Mouse (Mus musculus) cerebellum, adult 2 months (tissue): Measurements from ENCODE around the gene Tmprss3. TPM values are rescaled to one million over a fixed set of nuclear protein-coding genes. Genes with fewer than 3 reads are reported as not detected.

Source experiments
- DNase-seq, 2 experiments: peaks; one replicate each; pipeline ENCODE4 v3.0.0; 2021
- H3K27ac ChIP-seq: fragments of 200-500 bp; 2 replicates; pipeline ENCODE4 v1.5.1; 2012; ENCODE audit warnings: low read length, control low read depth, inconsistent platforms; ENCODE audit not compliant: insufficient read depth
- H3K27me3 ChIP-seq: fragments of 200-500 bp; 2 replicates; pipeline ENCODE4 v1.6.1; 2012; ENCODE audit warnings: inconsistent platforms, mild to moderate bottlenecking, low read length, moderate library complexity; ENCODE audit not compliant: control insufficient read depth, insufficient read depth
- H3K4me1 ChIP-seq: fragments of 200-500 bp; 2 replicates; pipeline ENCODE4 v1.6.1; 2011; ENCODE audit warnings: low read length; ENCODE audit not compliant: control insufficient read depth, insufficient read depth
- H3K4me3 ChIP-seq: fragments of 200-500 bp; replicated peaks from 2 replicates; pipeline ENCODE3; 2011; ENCODE audit warnings: mild to moderate bottlenecking, low read depth, low read length, control low read depth; ENCODE audit not compliant: insufficient read depth
- CTCF ChIP-seq: fragments of 200-500 bp; IDR thresholded peaks from 2 replicates; pipeline ENCODE4 v1.5.1; 2011; ENCODE audit warnings: low read depth, mild to moderate bottlenecking, control low read depth, low read length, moderate library complexity, borderline replicate concordance; ENCODE audit not compliant: insufficient read depth
- POLR2A ChIP-seq: fragments of 200-500 bp; IDR thresholded peaks from 2 replicates; pipeline ENCODE4 v1.6.1; 2011; ENCODE audit warnings: low read length, control low read depth, borderline replicate concordance; ENCODE audit not compliant: insufficient read depth
- WGBS: fragments of 180-500 bp; shearing (Covaris S2); methylation state at CpG from one replicate; pipeline ENCODE4 v1.1.7; 2018; 5-methylcytosine and 5-hydroxymethylcytosine counted together
- polyA plus RNA-seq: library from polyadenylated mRNA; depleted of rRNA; stranded (reverse); fragments of >200 nt; gene quantifications from 2 replicates; pipeline ENCODE4 v1.2.3, GENCODE M21; 2012

The Tmprss3 gene
- polyA plus RNA-seq, 1 experiment = 0.64 TPM

GRCm38 (mm10) chr17:31226931-31227330, 28.2 kb upstream of the Tmprss3 start:
- no peak for DNase-seq
- H3K4me3 ChIP-seq = no peak overlapping the region
- WGBS = 85% methylated on average over 7 of the region's 7 CpGs
- H3K4me1 ChIP-seq = no peaks in the 10 kb centered on the region
- no peak overlapping the region for H3K27ac ChIP-seq
- H3K27me3 ChIP-seq = no peaks in the 10 kb centered on the region; the same call in 1 of the 2 replicates
- TF ChIP-seq POLR2A (no peak), CTCF (no peak)

GRCm38 (mm10) chr17:31226368-31226767, 27.6 kb upstream of the Tmprss3 start:
- Histone ChIP-seq H3K27ac (no peak overlapping the region), H3K27me3 (no peaks in the 10 kb centered on the region; the same call in 1 of the 2 replicates), H3K4me3 (no peak overlapping the region), H3K4me1 (no peaks in the 10 kb centered on the region)
- DNase-seq = no peak
- TF ChIP-seq CTCF = no peak
- TF ChIP-seq POLR2A = no peak
- 53% methylated on average over 3 of the region's 3 CpGs for WGBS

- TF ChIP-seq CTCF = no peak
- no peak for TF ChIP-seq POLR2A
- Histone ChIP-seq H3K4me3 (no peak overlapping the region), H3K27ac (no peak overlapping the region), H3K4me1 (no peaks in the 10 kb centered on the region), H3K27me3 (no peaks in the 10 kb centered on the region; the same call in 1 of the 2 replicates)
- WGBS = 81% methylated on average over 8 of the region's 8 CpGs
- no peak for DNase-seq
Observed at GRCm38 (mm10) chr17:31224591-31224990, 25.8 kb upstream of the Tmprss3 start.

- Histone ChIP-seq H3K4me1 (no peaks in the 10 kb centered on the region), H3K27me3 (no peaks in the 10 kb centered on the region; the same call in 1 of the 2 replicates), H3K27ac (no peak overlapping the region), H3K4me3 (no peak overlapping the region)
- TF ChIP-seq CTCF = no peak
- TF ChIP-seq POLR2A = no peak
- WGBS = 76% methylated on average over 7 of the region's 7 CpGs
- DNase-seq = no peak
Observed at GRCm38 (mm10) chr17:31223835-31224234, 25.1 kb upstream of the Tmprss3 start.

GRCm38 (mm10) chr17:31222810-31223310, 24.1 kb upstream of the Tmprss3 start:
- H3K27me3 ChIP-seq = no peaks in the 10 kb centered on the region
- DNase-seq = no peak
- H3K4me1 ChIP-seq = no peaks in the 10 kb centered on the region
- TF ChIP-seq POLR2A = no peak
- TF ChIP-seq CTCF = no peak
- H3K27ac ChIP-seq = no peak overlapping the region
- WGBS = 72% methylated on average over 4 of the region's 4 CpGs
- no peak overlapping the region for H3K4me3 ChIP-seq

- TF ChIP-seq CTCF (no peak), POLR2A (no peak)
Observed at GRCm38 (mm10) chr17:31216068-31216955, 17.5 kb upstream of the Tmprss3 start.

GRCm38 (mm10) chr17:31211881-31212280, 13.1 kb upstream of the Tmprss3 start:
- Histone ChIP-seq H3K27ac (no peak overlapping the region), H3K27me3 (no peaks in the 10 kb centered on the region), H3K4me1 (0 out of 2 replicates have a peak, but pooled peaks cover 2% of the 10 kb centered on the region), H3K4me3 (no peak overlapping the region)
- no peak for DNase-seq
- WGBS = 90% methylated on average over 6 of the region's 6 CpGs
- TF ChIP-seq POLR2A (no peak), CTCF (no peak)

More at GRCm38 (mm10) chr17:31216068-31216955, 17.5 kb upstream of the Tmprss3 start:
- Histone ChIP-seq H3K27me3 (no peaks in the 10 kb centered on the region), H3K4me1 (0 out of 2 replicates have a peak, but pooled peaks cover 2% of the 10 kb centered on the region), H3K4me3 (no peak overlapping the region), H3K27ac (no peak overlapping the region)
- WGBS = 41% methylated on average over 5 of the region's 5 CpGs
- peak in 1 of 2 experiments; percentile 22 for DNase-seq
